Mouse (Mus musculus) heart, embryonic 12.5 days (tissue): Measurements from ENCODE around the gene Ppp1r14b. TPM values are rescaled to one million over a fixed set of nuclear protein-coding genes. Genes with fewer than 3 reads are reported as not detected.
A peak's percentile ranks its signal among the peaks of the same experiment; 100 is the strongest.

Experiments used
- ATAC-seq: fragments of 200-750 bp; cut with Nextera tagmentation; 2 replicates; pipeline ENCODE4 v1.8.0; 2017; ENCODE audit warnings: moderate TSS enrichment, moderate library complexity; ENCODE audit not compliant: insufficient number of reproducible peaks, low FRiP score
- H3K27ac ChIP-seq: fragments of 300-500 bp; sonication (generic); 2 replicates; pipeline ENCODE4 v1.5.1; 2016; ENCODE audit warnings: mild to moderate bottlenecking, moderate library complexity; ENCODE audit not compliant: poor library complexity, severe bottlenecking
- H3K27me3 ChIP-seq: fragments of 300-500 bp; sonication (generic); replicated peaks from 2 replicates; pipeline ENCODE4 v1.6.1; 2016; ENCODE audit warnings: mild to moderate bottlenecking, moderate library complexity
- H3K36me3 ChIP-seq: fragments of 300-500 bp; sonication (generic); 2 replicates; pipeline ENCODE4 v1.6.1; 2016; ENCODE audit warnings: mild to moderate bottlenecking, moderate library complexity
- H3K4me1 ChIP-seq: fragments of 300-500 bp; sonication (generic); replicated peaks from 2 replicates; pipeline ENCODE4 v1.6.1; 2016; ENCODE audit warnings: mild to moderate bottlenecking
- H3K4me2 ChIP-seq: fragments of 300-500 bp; sonication (generic); 2 replicates; pipeline ENCODE4 v1.6.1; 2016; ENCODE audit warnings: mild to moderate bottlenecking, moderate library complexity
- H3K4me3 ChIP-seq: fragments of 300-500 bp; sonication (generic); 2 replicates; pipeline ENCODE4 v1.5.1; 2016; ENCODE audit warnings: mild to moderate bottlenecking
- H3K9ac ChIP-seq: fragments of 300-500 bp; sonication (generic); 2 replicates; pipeline ENCODE4 v1.6.1; 2016; ENCODE audit warnings: mild to moderate bottlenecking, moderate library complexity
- H3K9me3 ChIP-seq: fragments of 300-500 bp; sonication (generic); replicated peaks from 2 replicates; pipeline ENCODE4 v1.6.1; 2016; ENCODE audit warnings: mild to moderate bottlenecking, moderate library complexity
- WGBS: fragments of 180-500 bp; shearing (Covaris S2); methylation state at CpG from one replicate; pipeline ENCODE4 v1.1.7; 2016; 5-methylcytosine and 5-hydroxymethylcytosine counted together
- polyA plus RNA-seq: library from polyadenylated mRNA; unstranded; fragments of >200 nt; fragmentation: Nextera tagmentation; extraction: Ambion mirVana; gene quantifications from 2 replicates; pipeline ENCODE4 v1.2.1, GENCODE M21; 2016

The Ppp1r14b gene
- 194 and 198 TPM in 2 replicates for polyA plus RNA-seq

GRCm38 (mm10) chr19:6974211-6975205 lies at the start of gene Ppp1r14b:
Gene Ppp1r14b (plus strand): TSS chr19:6974968.
- Histone ChIP-seq H3K4me3 (peak within 1 kb of the TSS; percentile 86), H3K9ac (peak within 1 kb of the TSS; percentile 92), H3K36me3 (peaks cover 24% of the 10 kb centered on the region), H3K9me3 (no peaks in the 10 kb centered on the region), H3K27me3 (no peaks in the 10 kb centered on the region), H3K4me1 (peaks cover 65% of the 10 kb centered on the region), H3K27ac (peak within 1 kb of the TSS; percentile 94), H3K4me2 (peak within 1 kb of the TSS; percentile 92)
- peak; percentile 68 for ATAC-seq
- WGBS, result under 1% methylated on average over 68 of the region's 84 CpGs

GRCm38 (mm10) chr19:6925307-6925573 lies 49.5 kb upstream of the Ppp1r14b start, which contains the start of gene Catsperz:
Gene Catsperz (minus strand): TSS chr19:6925380.
- no peak within 1 kb of the TSS for H3K27ac ChIP-seq
- H3K9me3 ChIP-seq, result peaks cover 4% of the 10 kb centered on the region; the same call in 1 of the 2 replicates
- H3K27me3 ChIP-seq, result peaks cover 56% of the 10 kb centered on the region
- 3% methylated on average over 9 of the region's 9 CpGs for WGBS
- H3K4me2 ChIP-seq, result peak within 1 kb of the TSS; percentile 53
- no peak for ATAC-seq
- H3K36me3 ChIP-seq, result no peaks in the 10 kb centered on the region
- H3K4me3 ChIP-seq, result peak within 1 kb of the TSS; percentile 12
- peak within 1 kb of the TSS; percentile 18; the same call in 1 of the 2 replicates for H3K9ac ChIP-seq
- H3K4me1 ChIP-seq, result peaks cover 38% of the 10 kb centered on the region

GRCm38 (mm10) chr19:6925611-6926329 lies 49.0 kb upstream of the Ppp1r14b start:
- 8% methylated on average over 40 of the region's 40 CpGs for WGBS
- peak overlapping the region; percentile 18; the same call in 1 of the 2 replicates for H3K9ac ChIP-seq
- H3K9me3 ChIP-seq, result peaks cover 4% of the 10 kb centered on the region; the same call in 1 of the 2 replicates
- no peak overlapping the region for H3K27ac ChIP-seq
- peak overlapping the region; percentile 12; the same call in 1 of the 2 replicates for H3K4me3 ChIP-seq
- peaks cover 32% of the 10 kb centered on the region for H3K4me1 ChIP-seq
- peaks cover 62% of the 10 kb centered on the region for H3K27me3 ChIP-seq
- ATAC-seq, result no peak
- no peaks in the 10 kb centered on the region for H3K36me3 ChIP-seq
- peak overlapping the region; percentile 53 for H3K4me2 ChIP-seq

- Histone ChIP-seq H3K9ac (no peak overlapping the region), H3K4me3 (peak overlapping the region; percentile 24), H3K4me2 (peak overlapping the region; percentile 56), H3K36me3 (no peaks in the 10 kb centered on the region), H3K9me3 (peaks cover 4% of the 10 kb centered on the region; the same call in 1 of the 2 replicates), H3K27me3 (peaks cover 71% of the 10 kb centered on the region), H3K4me1 (peaks cover 31% of the 10 kb centered on the region), H3K27ac (no peak overlapping the region)
- 12% methylated on average over 26 of the region's 26 CpGs for WGBS
- no peak for ATAC-seq
Measured at GRCm38 (mm10) chr19:6926559-6927255, 48.1 kb upstream of the Ppp1r14b start.

- Histone ChIP-seq H3K27ac (no peak overlapping the region), H3K4me3 (no peak overlapping the region), H3K9me3 (peaks cover 4% of the 10 kb centered on the region; the same call in 1 of the 2 replicates), H3K27me3 (peaks cover 84% of the 10 kb centered on the region), H3K4me2 (no peak overlapping the region), H3K9ac (no peak overlapping the region), H3K4me1 (peaks cover 24% of the 10 kb centered on the region), H3K36me3 (no peaks in the 10 kb centered on the region)
- 11% methylated on average over 9 of the region's 9 CpGs for whole genome bisulfite sequencing
- no peak for ATAC-seq
Measured at GRCm38 (mm10) chr19:6928080-6928479, 46.7 kb upstream of the Ppp1r14b start.

- ATAC-seq, result no peak
- Histone ChIP-seq H3K27ac (no peak overlapping the region), H3K4me3 (no peak overlapping the region), H3K9me3 (peaks cover 3% of the 10 kb centered on the region; the same call in 1 of the 2 replicates), H3K36me3 (no peaks in the 10 kb centered on the region), H3K4me1 (peaks cover 19% of the 10 kb centered on the region), H3K27me3 (peaks cover 94% of the 10 kb centered on the region), H3K4me2 (no peak overlapping the region), H3K9ac (no peak overlapping the region)
- WGBS, result 11% methylated on average over 2 of the region's 2 CpGs
Measured at GRCm38 (mm10) chr19:6931002-6931401, 43.8 kb upstream of the Ppp1r14b start.

- Histone ChIP-seq H3K27ac (no peak overlapping the region), H3K9me3 (no peaks in the 10 kb centered on the region), H3K9ac (no peak overlapping the region), H3K36me3 (no peaks in the 10 kb centered on the region), H3K4me2 (no peak overlapping the region), H3K27me3 (peaks cover 88% of the 10 kb centered on the region), H3K4me3 (no peak overlapping the region), H3K4me1 (peaks cover 17% of the 10 kb centered on the region)
- 58% methylated on average over 1 of the region's 1 CpGs for WGBS
- no peak for ATAC-seq
Measured at GRCm38 (mm10) chr19:6932018-6932417, 42.8 kb upstream of the Ppp1r14b start.

GRCm38 (mm10) chr19:6933102-6933435 lies 41.7 kb upstream of the Ppp1r14b start:
- no peak for ATAC-seq
- Histone ChIP-seq H3K9ac (peak overlapping the region; percentile 53; the same call in 1 of the 2 replicates), H3K4me2 (peak overlapping the region; percentile 83), H3K4me1 (peaks cover 14% of the 10 kb centered on the region), H3K27ac (no peak overlapping the region), H3K27me3 (peaks cover 83% of the 10 kb centered on the region), H3K36me3 (0 out of 2 replicates have a peak, but pooled peaks cover 2% of the 10 kb centered on the region), H3K4me3 (peak overlapping the region; percentile 43), H3K9me3 (no peaks in the 10 kb centered on the region)
- WGBS, result 24% methylated on average over 4 of the region's 4 CpGs

GRCm38 (mm10) chr19:6933436-6934194 lies 41.2 kb upstream of the Ppp1r14b start:
- no peak overlapping the region for H3K27ac ChIP-seq
- peaks cover 81% of the 10 kb centered on the region for H3K27me3 ChIP-seq
- H3K4me1 ChIP-seq, result peaks cover 14% of the 10 kb centered on the region
- H3K4me2 ChIP-seq, result peak overlapping the region; percentile 83
- WGBS, result 4% methylated on average over 58 of the region's 58 CpGs
- H3K9ac ChIP-seq, result peak overlapping the region; percentile 53
- peak; percentile 58 for ATAC-seq
- H3K9me3 ChIP-seq, result no peaks in the 10 kb centered on the region
- H3K36me3 ChIP-seq, result 0 out of 2 replicates have a peak, but pooled peaks cover 2% of the 10 kb centered on the region
- peak overlapping the region; percentile 43 for H3K4me3 ChIP-seq
